Mouse (Mus musculus) ES-E14 (cell line): ENCODE results near the gene Pigx.

Experiments
- CHD2 ChIP-seq: IDR thresholded peaks from 2 replicates; pipeline ENCODE4 v1.6.1; 2014; ENCODE audit warnings: mild to moderate bottlenecking, low read depth, low read length, inconsistent platforms
- MAFK ChIP-seq: IDR thresholded peaks from 2 replicates; pipeline ENCODE4 v1.6.1; 2014; ENCODE audit warnings: mild to moderate bottlenecking, low read depth, low read length, inconsistent platforms; ENCODE audit not compliant: insufficient read depth
- ZC3H11A ChIP-seq: IDR thresholded peaks from 2 replicates; pipeline ENCODE4 v1.6.1; 2012; ENCODE audit warnings: low read depth, mild to moderate bottlenecking, inconsistent platforms, low read length, borderline replicate concordance

DNA sequence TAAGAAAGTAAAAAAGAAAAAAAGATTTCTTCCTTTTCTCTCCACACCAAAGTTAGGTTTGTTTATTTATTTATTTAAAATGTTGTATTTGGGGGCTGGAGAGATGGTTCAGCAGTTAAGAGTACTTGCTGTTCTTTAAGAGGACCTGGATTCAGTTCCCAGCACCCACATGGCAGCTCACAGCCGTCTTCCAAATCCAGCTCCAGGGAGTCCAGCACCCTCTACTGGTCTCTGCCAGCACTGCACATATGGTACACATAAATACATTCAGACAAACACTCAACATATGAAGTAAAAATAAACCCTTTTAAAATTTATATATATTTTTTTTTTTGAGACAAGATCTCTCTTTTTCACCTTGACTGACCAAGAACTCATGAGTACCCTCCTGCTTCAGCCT is 6.2 kb upstream of the Pigx start:
- TF ChIP-seq CHD2 (no peak), MAFK (no peak), ZC3H11A (no peak)
